Mouse (Mus musculus) cortical plate, adult 2 months (tissue): ENCODE data around the gene Esp38. TPM values are rescaled to one million over a fixed set of nuclear protein-coding genes. Genes with fewer than 3 reads are reported as not detected.
"Not testable (repeated sequence)": the region's sequence is repeated elsewhere in the genome, so short reads cannot be mapped to it uniquely, and the experiment has no call there.

Experiments used
- H3K27ac ChIP-seq: fragments of 200-500 bp; 2 replicates; pipeline ENCODE4 v1.5.1; 2012; ENCODE audit warnings: low read length, control low read depth, inconsistent platforms; ENCODE audit not compliant: insufficient read depth
- H3K4me1 ChIP-seq: fragments of 200-500 bp; 2 replicates; pipeline ENCODE4 v1.6.1; 2011; ENCODE audit warnings: low read length; ENCODE audit not compliant: control insufficient read depth, insufficient read depth
- H3K4me3 ChIP-seq: fragments of 200-500 bp; 2 replicates; pipeline ENCODE4 v1.5.1; 2011; ENCODE audit warnings: mild to moderate bottlenecking, low read length, control low read depth; ENCODE audit not compliant: insufficient read depth
- CTCF ChIP-seq: fragments of 200-500 bp; IDR thresholded peaks from 2 replicates; pipeline ENCODE4 v1.5.1; 2011; ENCODE audit warnings: mild to moderate bottlenecking, control low read depth, low read length; ENCODE audit not compliant: insufficient read depth; ENCODE audit errors: extremely low read depth
- POLR2A ChIP-seq: fragments of 200-500 bp; IDR thresholded peaks from 2 replicates; pipeline ENCODE4 v1.6.1; 2011; ENCODE audit warnings: mild to moderate bottlenecking, low read length, control low read depth; ENCODE audit not compliant: insufficient read depth; ENCODE audit errors: extremely low read depth
- polyA plus RNA-seq: library from polyadenylated mRNA; depleted of rRNA; stranded (reverse); fragments of >200 nt; gene quantifications from 2 replicates; pipeline ENCODE4 v1.2.3, GENCODE M21; 2012; rRNA removed

Esp38 gene
- not detected in 2 replicates for polyA plus RNA-seq

DNA sequence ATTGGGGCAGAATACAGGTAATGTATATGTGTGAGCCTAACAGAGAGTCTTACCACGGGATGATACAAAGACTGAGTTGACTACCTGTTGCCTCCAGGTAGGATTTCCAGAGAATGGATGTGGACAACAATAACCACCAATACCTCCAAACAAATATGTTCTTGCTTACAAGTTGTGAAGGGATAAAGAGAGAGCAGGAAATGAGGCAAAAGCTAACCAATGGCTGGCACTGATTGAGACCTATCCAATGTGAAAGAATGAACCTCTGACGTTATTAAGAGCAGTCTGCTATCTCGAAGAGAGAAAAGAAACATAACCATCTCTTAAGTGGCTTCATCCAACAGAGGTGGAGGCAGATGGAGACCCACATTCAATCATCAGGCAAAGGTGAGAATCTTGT is at the start of gene Esp38:
TSS of gene Esp38 (plus strand) at position 301 of the 400 bp plus-strand sequence.
- Histone ChIP-seq H3K4me1 (no peaks in the 10 kb centered on the region), H3K4me3 (no peak within 1 kb of the TSS), H3K27ac (no peak within 1 kb of the TSS)
- no peak for TF ChIP-seq CTCF
- TF ChIP-seq POLR2A, result no peak

GRCm38 (mm10) chr17:39902928-39903545 is 47.3 kb upstream of the Esp38 start:
- H3K4me3 ChIP-seq, H3K27ac ChIP-seq, H3K4me1 ChIP-seq: not testable (repeated sequence)

Other genes starting within 250 kb of the Esp38 start
- gene AC192777.2, start 144.9 kb downstream of the Esp38 start, polyA plus RNA-seq, result not detected in 2 replicates